Mouse (Mus musculus): ENCODE data around the gene Prdm11.

DNA sequence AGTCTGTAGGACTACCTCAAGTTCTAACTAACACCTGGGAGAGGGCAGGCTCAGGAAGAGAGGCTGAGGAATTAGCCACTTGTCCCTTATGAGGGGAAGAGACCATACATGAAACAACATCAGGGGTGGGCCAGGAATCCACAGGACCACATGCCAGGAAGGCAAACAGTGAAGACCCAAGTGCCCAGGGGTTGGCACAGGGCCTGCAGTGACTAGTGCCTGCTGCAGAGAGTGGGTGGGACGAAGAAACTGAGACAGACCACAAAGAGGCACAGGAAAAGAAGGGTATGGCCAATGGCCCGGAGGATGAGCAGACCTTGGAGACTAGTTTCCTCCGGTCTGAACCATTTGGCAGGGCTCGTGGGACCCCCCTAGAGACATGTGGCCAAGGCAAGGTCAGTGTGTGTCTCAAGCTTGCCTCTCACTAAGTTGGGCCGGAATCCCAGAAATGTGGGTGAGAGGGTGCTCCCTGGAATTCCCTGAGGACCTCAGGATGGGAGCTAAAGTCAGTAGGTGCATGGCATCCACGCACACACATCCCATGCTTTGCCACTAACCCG, 1.6 kb upstream of the Prdm11 start:
- no peak for TF ChIP-seq CTCF (IDR thresholded peaks at IDR 0.05; ENCODE audit: low read depth, low read length)
- TF ChIP-seq GATA2 (IDR thresholded peaks at IDR 0.05; ENCODE audit: borderline replicate concordance, low read depth, low read length), result no peak
- no peak for TF ChIP-seq POLR2AphosphoS5 (IDR thresholded peaks at IDR 0.05; ENCODE audit: insufficient replicate concordance, low read depth, low read length)

Data from G1E (cell line).